Mouse (Mus musculus) intestine, embryonic 16.5 days (tissue): ENCODE measurements around the gene Pglyrp1. TPM values are rescaled to one million over a fixed set of nuclear protein-coding genes. Genes with fewer than 3 reads are reported as not detected.

Experiments used
- ATAC-seq: fragments of 200-750 bp; cut with Nextera tagmentation; 2 replicates; pipeline ENCODE4 v1.8.0; 2017; ENCODE audit warnings: moderate TSS enrichment, moderate library complexity
- H3K27ac ChIP-seq: fragments of 300-500 bp; sonication (generic); 2 replicates; pipeline ENCODE4 v1.5.1; 2014; ENCODE audit warnings: mild to moderate bottlenecking, low read length
- H3K27me3 ChIP-seq: fragments of 300-500 bp; sonication (generic); replicated peaks from 2 replicates; pipeline ENCODE4 v1.6.1; 2014; ENCODE audit warnings: low read length, control low read depth, mixed read lengths; ENCODE audit not compliant: control insufficient read depth, insufficient read depth
- H3K36me3 ChIP-seq: fragments of 300-500 bp; sonication (generic); 2 replicates; pipeline ENCODE4 v1.6.1; 2014; ENCODE audit warnings: low read length, control low read depth; ENCODE audit not compliant: control insufficient read depth, insufficient read depth
- H3K4me1 ChIP-seq: fragments of 300-500 bp; sonication (generic); 2 replicates; pipeline ENCODE4 v1.6.1; 2014; ENCODE audit warnings: low read length, control low read depth, mixed read lengths; ENCODE audit not compliant: control insufficient read depth, insufficient read depth
- H3K4me2 ChIP-seq: fragments of 300-500 bp; sonication (generic); 2 replicates; pipeline ENCODE4 v1.6.1; 2014; ENCODE audit warnings: low read depth, low read length, control low read depth
- H3K4me3 ChIP-seq: fragments of 300-500 bp; sonication (generic); 2 replicates; pipeline ENCODE4 v1.5.1; 2014; ENCODE audit warnings: mild to moderate bottlenecking, low read length
- H3K9ac ChIP-seq: fragments of 300-500 bp; sonication (generic); 2 replicates; pipeline ENCODE4 v1.6.1; 2014; ENCODE audit warnings: low read depth, low read length
- H3K9me3 ChIP-seq: fragments of 300-500 bp; sonication (generic); 2 replicates; pipeline ENCODE4 v1.6.1; 2016; ENCODE audit warnings: low read length, control low read depth; ENCODE audit not compliant: control insufficient read depth
- WGBS: fragments of 180-500 bp; shearing (Covaris S2); extraction: QIAGEN DNeasy Blood & Tissue Kit; methylation state at CpG from one replicate; pipeline ENCODE4 v1.1.7; 2014; 5-methylcytosine and 5-hydroxymethylcytosine counted together
- polyA plus RNA-seq: library from polyadenylated mRNA; unstranded; fragments of >200 nt; fragmentation: Nextera tagmentation; extraction: Ambion mirVana; gene quantifications from 2 replicates; pipeline ENCODE4 v1.2.1, GENCODE M21; 2015

The Pglyrp1 gene
- polyA plus RNA-seq, 1 experiment from 2014 or later, result 101 TPM

DNA sequence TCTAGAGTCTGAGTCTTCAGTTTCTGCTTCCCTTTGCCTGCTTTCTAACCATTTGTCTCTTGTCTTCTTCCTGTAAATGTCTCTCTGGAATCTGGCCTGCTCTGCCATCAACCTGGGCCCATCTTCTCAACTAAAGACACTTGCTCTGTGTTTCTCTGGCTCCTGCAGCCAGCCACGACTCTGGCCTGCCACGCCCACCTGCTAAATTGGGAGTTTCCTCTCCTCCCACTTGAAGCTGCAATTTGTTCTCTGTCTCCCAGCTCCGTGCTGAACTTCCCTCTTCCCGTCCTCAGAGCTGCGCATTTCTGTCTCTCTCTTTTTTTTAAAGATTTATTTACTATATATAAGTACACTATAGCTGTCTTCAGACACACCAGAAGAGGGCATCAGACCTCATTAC is 26.3 kb upstream of the Pglyrp1 start:
- Histone ChIP-seq H3K4me2 (no peak overlapping the region), H3K4me3 (no peak overlapping the region), H3K4me1 (peaks cover 14% of the 10 kb centered on the region), H3K27me3 (no peaks in the 10 kb centered on the region), H3K27ac (no peak overlapping the region), H3K9me3 (no peaks in the 10 kb centered on the region), H3K36me3 (no peaks in the 10 kb centered on the region), H3K9ac (no peak overlapping the region)
- ATAC-seq, result no peak
- 29% methylated on average over 5 of the region's 5 CpGs for WGBS

DNA sequence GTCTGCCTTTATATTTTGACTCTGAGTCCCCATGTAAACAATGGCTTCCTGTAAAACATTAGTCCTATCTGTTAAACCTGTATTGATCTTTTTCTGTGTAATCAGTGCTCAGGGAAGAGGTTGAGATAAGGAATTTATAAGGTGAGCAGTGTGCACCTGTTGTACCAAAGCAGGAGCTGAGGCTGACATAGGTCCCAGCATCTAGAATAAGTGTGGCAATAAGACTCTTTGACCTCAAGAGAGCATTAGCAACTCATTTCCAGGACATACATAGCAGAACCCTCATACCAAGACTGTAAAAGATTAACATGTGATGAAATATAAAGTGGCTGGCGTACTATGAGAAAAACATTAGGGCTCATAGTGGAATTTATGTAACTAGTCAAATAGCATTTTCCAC is 22.7 kb upstream of the Pglyrp1 start:
- no peaks in the 10 kb centered on the region for H3K9me3 ChIP-seq

DNA sequence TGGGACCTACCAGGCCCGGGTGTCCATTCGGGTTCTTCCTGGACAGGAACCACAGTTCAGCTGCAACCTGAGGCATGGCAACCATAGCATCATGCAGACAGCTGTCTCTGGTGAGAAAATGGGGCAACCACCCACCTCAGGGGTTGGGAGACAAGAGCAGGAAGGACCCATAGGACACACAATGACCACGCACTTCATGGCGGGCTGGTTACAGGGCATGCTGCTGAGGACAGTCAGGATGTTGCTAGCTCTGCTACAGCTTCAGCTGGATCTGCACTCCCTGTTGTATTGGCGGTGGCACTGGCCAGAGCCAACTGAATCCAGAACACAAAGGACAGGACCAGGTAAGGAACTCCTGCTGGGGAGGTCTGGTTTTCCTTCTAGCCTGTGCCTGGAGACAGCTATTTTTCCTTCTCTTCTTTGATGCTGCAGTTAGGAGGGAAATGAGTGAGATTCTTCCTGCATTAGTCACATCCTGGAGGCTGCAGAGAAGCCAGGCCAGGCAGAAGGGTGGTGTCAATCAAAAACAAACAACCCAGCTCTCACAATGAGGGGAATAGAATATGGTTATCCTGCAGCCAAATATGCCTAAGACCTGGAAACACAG is 12.7 kb upstream of the Pglyrp1 start:
- 0 out of 2 replicates have a peak, but pooled peaks cover 6% of the 10 kb centered on the region for H3K4me1 ChIP-seq
- no peak overlapping the region for H3K4me3 ChIP-seq
- no peaks in the 10 kb centered on the region for H3K36me3 ChIP-seq
- no peak overlapping the region for H3K9ac ChIP-seq
- peak; percentile 75; the same call in 1 of the 2 replicates for ATAC-seq
- WGBS, result 67% methylated on average over 5 of the region's 5 CpGs
- no peaks in the 10 kb centered on the region for H3K27me3 ChIP-seq
- H3K9me3 ChIP-seq, result no peaks in the 10 kb centered on the region
- no peak overlapping the region for H3K27ac ChIP-seq
- no peak overlapping the region for H3K4me2 ChIP-seq

More for the DNA sequence above, 22.7 kb upstream of the Pglyrp1 start:
- H3K27me3 ChIP-seq, result no peaks in the 10 kb centered on the region
- WGBS, result 49% methylated on average over 1 of the region's 1 CpGs
- no peaks in the 10 kb centered on the region for H3K36me3 ChIP-seq
- 0 out of 2 replicates have a peak, but pooled peaks cover 3% of the 10 kb centered on the region for H3K4me1 ChIP-seq
- H3K4me3 ChIP-seq, result no peak overlapping the region
- H3K27ac ChIP-seq, result no peak overlapping the region
- H3K4me2 ChIP-seq, result no peak overlapping the region
- H3K9ac ChIP-seq, result no peak overlapping the region
- ATAC-seq, result peak; percentile 92

DNA sequence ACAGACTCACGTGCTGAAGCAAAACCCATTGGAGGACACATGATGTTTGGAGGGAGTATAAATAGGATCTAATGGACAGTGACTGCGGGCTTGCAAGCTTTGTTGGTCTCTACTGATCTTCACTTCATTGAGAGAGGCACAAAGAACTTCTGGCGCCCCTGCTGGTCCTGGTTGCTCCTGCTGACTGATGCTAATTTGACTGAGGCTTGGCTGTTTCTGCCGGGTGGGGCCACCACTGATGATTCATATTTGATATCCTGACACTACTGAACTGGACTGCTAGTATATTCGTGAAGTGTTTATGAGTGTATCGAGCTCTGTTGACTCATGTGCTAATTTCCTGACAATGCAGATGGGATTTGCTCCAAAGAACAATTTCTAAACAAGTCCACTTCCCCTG is 8.3 kb upstream of the Pglyrp1 start:
- 86% methylated on average over 6 of the region's 6 CpGs for WGBS
- H3K9ac ChIP-seq, result no peak overlapping the region
- no peaks in the 10 kb centered on the region for H3K9me3 ChIP-seq

DNA sequence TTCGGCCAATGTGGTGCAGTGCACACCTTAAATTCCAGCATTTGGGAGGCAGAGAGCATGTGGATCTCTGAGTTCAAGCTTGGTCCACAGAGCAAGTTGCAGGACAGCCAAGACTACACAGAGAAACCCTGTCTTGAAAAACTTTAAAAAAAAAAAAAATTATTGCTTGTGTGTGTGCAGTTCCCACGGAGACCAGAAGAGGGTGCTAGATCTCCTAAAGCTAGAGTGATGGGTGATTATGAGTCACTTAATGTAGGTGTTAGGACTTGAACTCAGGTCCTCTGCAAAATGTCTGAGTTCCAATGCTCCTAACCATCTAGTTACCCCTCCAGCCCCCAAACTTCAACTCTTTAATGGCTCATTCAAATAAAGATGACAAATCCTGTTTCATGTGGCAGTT is 2.6 kb upstream of the Pglyrp1 start:
- Histone ChIP-seq H3K9ac (no peak overlapping the region), H3K36me3 (no peaks in the 10 kb centered on the region), H3K27ac (no peak overlapping the region), H3K27me3 (no peaks in the 10 kb centered on the region), H3K4me1 (no peaks in the 10 kb centered on the region), H3K9me3 (no peaks in the 10 kb centered on the region), H3K4me3 (no peak overlapping the region), H3K4me2 (no peak overlapping the region)
- no peak for ATAC-seq
- WGBS, result 93% methylated on average over 2 of the region's 2 CpGs

More for the DNA sequence above, 8.3 kb upstream of the Pglyrp1 start:
- H3K4me3 ChIP-seq, result no peak overlapping the region
- no peak for ATAC-seq
- H3K27me3 ChIP-seq, result no peaks in the 10 kb centered on the region
- no peak overlapping the region for H3K4me2 ChIP-seq
- no peaks in the 10 kb centered on the region for H3K36me3 ChIP-seq
- H3K27ac ChIP-seq, result no peak overlapping the region
- H3K4me1 ChIP-seq, result 0 out of 2 replicates have a peak, but pooled peaks cover 6% of the 10 kb centered on the region

DNA sequence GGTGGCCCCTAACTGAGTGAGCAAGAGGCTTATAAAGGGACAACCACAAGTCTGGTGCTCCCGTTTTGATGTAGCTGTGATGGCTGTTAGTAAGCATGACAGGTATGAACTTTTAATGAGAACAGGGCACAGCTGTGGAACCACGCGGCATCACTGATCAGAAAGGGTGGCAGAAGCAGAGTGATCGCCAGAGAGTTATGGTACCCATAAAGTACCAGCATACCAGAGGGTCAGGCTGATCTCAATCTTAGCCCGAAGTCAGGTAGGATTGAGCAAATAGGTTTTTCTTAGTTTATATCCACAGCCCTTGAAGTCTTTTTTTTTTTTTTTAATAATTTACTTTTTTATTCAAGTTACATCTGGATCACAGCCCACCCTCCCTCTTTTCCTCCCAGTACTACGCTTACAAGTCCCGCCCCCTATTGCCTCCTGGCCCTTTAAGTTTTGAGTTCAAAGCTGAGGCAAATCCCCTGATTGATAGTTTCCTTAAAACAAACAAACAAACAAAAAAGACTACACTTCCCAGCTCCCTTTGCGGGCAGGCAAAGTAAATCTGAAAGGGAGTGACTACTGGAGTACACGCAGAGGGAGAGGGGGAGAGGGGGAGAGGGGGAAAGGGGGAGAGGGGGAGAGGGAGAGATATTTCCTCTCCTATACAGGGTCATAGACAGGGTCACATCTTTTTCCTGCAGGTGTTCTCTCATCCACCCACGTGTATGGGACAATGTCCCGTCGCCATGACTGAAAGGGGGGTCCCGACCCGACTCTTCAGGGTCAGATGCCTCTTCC is 1.1 kb downstream of the Pglyrp1 start:
- Histone ChIP-seq H3K9ac (peak overlapping the region; percentile 56; the same call in 1 of the 2 replicates), H3K4me2 (peak overlapping the region; percentile 72), H3K9me3 (no peaks in the 10 kb centered on the region), H3K4me1 (no peaks in the 10 kb centered on the region), H3K4me3 (peak overlapping the region; percentile 43), H3K36me3 (no peaks in the 10 kb centered on the region), H3K27me3 (no peaks in the 10 kb centered on the region), H3K27ac (no peak overlapping the region)
- peak; percentile 45; the same call in 1 of the 2 replicates for ATAC-seq
- WGBS, result 26% methylated on average over 13 of the region's 14 CpGs

DNA sequence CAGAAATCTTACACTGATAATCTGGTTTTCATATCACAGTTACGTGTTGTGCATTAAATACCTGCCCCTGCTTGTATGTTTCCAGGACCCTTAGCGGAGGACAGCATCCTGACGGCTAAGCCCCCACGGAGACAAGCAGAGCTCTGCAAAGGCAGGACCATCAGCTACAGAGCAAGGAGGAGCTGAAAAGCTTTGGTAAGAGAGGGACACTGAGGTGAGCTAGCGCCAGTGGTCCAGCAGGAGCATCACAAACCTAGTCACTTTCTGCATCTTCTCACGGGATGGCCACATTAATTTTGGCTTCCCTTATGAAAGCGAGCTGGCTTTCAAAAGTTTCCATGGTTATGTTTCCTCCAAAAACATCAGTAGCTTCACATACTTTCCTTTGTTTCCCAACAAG is 1.7 kb downstream of the Pglyrp1 start:
- H3K4me1 ChIP-seq, result no peaks in the 10 kb centered on the region
- peak overlapping the region; percentile 43 for H3K4me3 ChIP-seq
- peak overlapping the region; percentile 56 for H3K9ac ChIP-seq
- peak; percentile 62 for ATAC-seq
- no peaks in the 10 kb centered on the region for H3K9me3 ChIP-seq
- peak overlapping the region; percentile 72 for H3K4me2 ChIP-seq
- H3K27ac ChIP-seq, result no peak overlapping the region
- H3K36me3 ChIP-seq, result no peaks in the 10 kb centered on the region
- WGBS, result 2% methylated on average over 7 of the region's 7 CpGs
- no peaks in the 10 kb centered on the region for H3K27me3 ChIP-seq

DNA sequence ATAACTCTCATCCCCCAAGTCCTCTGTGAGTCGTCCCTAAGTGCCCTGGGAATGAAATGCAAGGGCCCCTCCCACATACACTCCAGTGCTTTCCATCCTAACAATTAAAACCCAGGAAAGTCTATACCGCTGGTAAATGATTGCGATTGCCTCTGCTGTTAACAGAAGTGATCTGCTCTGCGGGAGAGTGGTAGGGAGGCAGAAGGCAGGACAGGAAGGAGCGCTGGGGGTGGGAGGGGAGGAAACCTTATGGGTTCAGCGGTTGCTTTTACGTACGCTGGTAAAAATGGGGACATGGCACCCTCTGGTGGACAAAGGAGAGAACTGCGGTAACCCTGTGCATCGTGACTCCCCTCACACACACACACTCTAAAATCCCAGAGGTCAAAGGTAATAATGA is 2.1 kb downstream of the Pglyrp1 start:
- H3K27me3 ChIP-seq, result no peaks in the 10 kb centered on the region
- H3K4me1 ChIP-seq, result no peaks in the 10 kb centered on the region
- H3K9ac ChIP-seq, result peak overlapping the region; percentile 56
- WGBS, result under 1% methylated on average over 10 of the region's 10 CpGs
- no peak overlapping the region for H3K27ac ChIP-seq
- peak; percentile 85 for ATAC-seq
- no peaks in the 10 kb centered on the region for H3K36me3 ChIP-seq
- no peaks in the 10 kb centered on the region for H3K9me3 ChIP-seq
- peak overlapping the region; percentile 72 for H3K4me2 ChIP-seq
- peak overlapping the region; percentile 43 for H3K4me3 ChIP-seq

DNA sequence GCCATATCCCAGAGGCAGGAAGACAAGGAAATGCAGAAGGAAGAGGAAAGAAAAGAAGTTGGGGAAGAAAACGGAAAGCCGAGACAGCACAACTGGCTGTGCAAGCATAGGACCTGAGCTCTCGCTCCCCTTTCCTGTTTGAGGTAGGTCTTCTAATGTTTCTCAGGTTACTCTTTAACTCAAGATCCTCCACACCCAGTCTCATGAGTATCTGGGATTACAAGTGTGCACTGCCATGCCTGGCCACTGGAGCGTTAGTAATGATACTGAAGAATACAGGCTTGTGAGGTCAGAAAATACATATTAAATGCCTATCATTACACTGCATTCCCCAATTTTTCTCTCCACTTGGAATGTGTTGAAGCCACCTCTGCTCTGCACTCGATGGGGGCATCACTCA is 4.2 kb downstream of the Pglyrp1 start:
- ATAC-seq, result peak; percentile 60
- Histone ChIP-seq H3K4me2 (no peak overlapping the region), H3K9me3 (no peaks in the 10 kb centered on the region), H3K4me3 (no peak overlapping the region), H3K27me3 (no peaks in the 10 kb centered on the region), H3K4me1 (no peaks in the 10 kb centered on the region), H3K9ac (no peak overlapping the region), H3K36me3 (no peaks in the 10 kb centered on the region), H3K27ac (no peak overlapping the region)
- WGBS, result 64% methylated on average over 5 of the region's 5 CpGs
